Mouse (Mus musculus) kidney, adult 11 months (tissue): ENCODE results near the gene Wdr5.

Experiments
- DNase-seq: peaks from one replicate; pipeline ENCODE4 v3.0.0; 2022

The Wdr5 gene

DNA sequence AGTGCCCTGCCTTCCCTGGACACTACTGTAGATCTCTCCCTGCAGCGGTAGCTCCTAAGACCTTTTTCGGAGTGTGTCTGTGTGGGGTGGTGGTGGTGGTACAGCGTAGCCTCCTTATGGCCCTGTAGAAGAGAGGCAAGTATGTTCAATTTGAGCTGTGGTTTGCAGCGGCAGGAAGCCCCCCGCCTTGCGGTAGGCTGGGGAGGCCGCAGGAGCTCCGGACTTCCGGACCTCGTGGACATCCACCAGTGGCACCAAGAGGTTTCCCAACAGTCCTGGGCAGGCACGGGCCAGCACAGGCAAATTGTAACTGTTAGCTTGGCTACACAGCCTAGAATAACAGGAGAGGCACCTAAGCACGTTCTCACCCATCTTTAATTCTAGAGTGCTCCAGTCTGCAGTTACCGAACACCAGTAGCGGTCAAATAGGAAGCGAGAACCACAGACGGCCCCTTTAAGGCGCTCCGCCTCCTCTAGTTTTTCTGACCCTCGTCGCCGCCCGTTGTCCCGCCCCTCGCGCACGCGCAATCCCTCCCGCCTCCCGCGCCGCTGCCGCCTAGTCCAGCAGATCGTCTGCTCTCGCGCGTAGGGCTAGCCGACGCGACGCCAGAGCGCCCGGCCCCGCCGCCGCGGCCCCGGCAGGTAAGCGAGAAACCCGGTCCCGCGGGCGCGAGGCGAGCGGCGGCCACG, at the start of gene Wdr5:
Wdr5 (plus strand) TSS at position 519 of the 690 bp plus-strand sequence.
- DNase-seq: peak; percentile 92

DNA sequence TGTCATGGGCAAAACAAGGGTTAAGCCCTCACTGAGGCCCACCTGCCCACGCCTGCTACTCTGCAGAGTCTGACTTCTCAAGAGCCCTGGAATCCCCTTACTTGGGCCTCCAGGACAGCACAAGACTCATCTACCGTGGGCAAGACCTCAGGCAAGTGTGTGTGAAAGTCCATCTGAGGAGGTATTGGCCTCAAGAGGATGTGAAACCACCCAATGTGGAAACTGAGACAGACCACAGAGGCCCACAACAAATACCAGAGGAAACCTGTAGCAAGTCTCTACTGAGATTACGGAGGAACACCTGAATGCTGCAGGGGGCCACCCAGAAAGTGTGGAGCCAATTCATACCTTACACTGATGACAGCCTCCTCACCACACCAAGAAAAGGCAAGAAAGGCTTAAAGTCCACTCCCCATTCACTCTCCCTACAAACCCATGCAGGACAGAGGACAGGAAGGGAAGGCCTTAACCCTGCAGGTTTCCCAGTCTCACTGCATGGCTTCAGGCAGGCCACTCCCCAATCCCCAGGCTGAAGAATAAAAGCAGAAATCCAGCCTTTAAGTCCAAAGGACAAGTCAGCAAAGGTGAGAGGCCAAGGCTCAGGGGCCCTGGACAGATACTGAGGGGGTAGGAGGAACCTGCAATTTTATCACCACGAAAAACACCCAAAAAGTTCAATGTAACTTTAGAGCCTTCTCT, 45.5 kb upstream of the Wdr5 start:
- no peak for DNase-seq

DNA sequence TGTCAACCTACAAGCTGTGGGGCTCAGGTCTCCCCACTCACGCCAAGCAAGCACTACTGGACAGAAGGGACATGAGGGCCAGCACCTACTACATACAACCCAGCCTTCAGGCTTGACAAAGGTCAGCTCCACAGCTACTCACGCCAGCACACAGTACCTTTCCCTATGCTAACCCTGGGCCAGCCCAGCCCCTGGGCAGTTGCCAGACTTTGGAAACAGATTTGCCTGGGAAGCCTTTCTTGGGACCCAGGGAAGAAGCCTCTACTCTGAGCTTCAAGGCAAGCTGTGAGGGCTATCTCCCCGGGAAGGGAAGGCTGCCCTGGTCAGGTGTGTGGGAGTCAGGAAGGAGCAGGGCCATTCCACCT, 45.0 kb upstream of the Wdr5 start:
- peak; percentile 57 for DNase-seq

DNA sequence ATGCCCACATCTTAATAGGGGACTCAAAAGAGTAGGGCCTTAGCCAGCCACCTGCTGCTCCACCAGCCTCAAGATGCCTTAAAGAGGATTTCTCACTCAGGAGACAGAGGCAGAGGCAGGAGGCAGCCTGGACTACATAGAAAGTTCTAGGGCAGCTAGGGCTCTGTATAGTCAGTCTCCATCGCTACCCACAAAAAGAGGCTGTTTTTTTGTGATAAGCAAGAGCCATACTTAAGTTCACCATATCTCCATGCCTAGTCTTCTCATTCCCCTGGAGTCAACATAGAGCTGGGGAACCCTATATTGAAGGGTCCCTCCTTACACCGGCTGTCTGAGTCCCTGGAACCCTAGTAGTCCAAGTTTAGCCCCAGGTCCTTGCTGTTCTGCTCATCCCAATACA, 44.4 kb upstream of the Wdr5 start:
- no peak for DNase-seq

DNA sequence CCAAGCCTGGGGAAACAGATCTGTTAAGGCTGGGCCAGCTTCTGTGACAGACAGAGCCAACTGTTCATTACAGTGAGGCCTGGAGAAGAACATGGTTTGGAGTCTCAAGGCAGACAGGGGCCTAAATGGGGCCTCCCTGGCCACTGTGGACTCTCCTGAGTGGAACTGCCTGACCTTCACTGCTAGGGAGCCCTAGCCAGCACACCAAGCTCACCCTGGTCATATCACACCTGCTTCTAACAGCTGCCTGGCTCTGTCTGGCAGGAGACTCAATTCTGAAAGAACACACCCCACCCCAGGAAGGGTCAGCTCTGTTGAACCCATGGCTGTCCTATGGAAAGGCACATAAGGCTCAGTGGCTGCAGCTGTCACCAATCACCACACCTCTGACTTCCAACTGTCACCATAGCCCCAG, 43.8 kb upstream of the Wdr5 start:
- no peak for DNase-seq

DNA sequence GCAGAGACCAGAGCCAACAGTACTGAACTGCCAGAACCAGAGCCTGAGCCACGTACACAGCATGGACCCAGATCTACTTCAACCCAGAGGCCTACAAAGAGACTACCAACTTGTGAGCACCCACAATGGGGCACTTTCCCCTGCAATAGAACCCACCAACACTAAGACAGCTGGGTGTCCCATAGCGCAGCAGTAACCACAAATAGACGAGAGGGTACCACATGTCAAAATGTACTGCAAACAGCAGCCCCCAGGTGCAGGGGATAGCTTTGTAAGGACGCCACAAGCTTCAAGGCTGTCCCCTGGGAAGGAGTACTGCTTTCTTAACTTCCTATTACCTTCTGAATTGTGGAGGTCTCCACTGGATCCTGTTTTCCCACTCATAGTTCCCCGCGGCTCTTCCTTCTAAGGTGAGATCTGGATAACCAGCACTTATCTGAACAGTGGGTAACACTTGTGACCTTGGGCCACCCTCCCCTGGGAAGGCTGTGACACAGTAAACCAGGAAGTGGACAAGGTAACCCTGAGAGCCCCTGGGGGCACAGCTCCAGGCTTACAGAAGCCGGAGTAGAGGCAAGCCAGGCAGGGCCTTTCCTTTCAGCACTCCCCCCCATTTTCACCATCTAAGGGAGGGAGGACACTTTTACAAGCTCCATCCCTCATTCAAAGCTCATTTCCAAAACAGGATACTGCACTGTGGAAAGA, 41.7 kb upstream of the Wdr5 start:
- no peak for DNase-seq

DNA sequence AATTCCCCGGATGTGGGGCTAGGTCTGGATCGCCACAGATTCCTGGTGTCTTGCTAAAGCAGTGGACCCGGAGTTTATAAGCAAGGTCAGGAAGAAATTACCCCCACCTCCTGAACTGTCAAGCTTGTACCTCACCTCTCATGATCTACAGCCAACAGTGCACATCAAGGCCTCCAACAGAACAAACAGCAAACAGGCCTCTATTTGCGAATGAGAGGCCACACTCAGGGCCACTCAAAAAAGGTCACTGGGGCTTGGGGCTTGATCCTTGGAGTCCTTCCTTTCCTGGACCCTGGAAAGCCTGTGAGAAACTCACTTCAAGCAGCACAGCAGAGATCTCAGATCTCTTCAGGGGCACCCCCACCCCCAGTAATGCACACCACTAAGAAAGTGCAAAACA, 41.0 kb upstream of the Wdr5 start:
- no peak for DNase-seq

DNA sequence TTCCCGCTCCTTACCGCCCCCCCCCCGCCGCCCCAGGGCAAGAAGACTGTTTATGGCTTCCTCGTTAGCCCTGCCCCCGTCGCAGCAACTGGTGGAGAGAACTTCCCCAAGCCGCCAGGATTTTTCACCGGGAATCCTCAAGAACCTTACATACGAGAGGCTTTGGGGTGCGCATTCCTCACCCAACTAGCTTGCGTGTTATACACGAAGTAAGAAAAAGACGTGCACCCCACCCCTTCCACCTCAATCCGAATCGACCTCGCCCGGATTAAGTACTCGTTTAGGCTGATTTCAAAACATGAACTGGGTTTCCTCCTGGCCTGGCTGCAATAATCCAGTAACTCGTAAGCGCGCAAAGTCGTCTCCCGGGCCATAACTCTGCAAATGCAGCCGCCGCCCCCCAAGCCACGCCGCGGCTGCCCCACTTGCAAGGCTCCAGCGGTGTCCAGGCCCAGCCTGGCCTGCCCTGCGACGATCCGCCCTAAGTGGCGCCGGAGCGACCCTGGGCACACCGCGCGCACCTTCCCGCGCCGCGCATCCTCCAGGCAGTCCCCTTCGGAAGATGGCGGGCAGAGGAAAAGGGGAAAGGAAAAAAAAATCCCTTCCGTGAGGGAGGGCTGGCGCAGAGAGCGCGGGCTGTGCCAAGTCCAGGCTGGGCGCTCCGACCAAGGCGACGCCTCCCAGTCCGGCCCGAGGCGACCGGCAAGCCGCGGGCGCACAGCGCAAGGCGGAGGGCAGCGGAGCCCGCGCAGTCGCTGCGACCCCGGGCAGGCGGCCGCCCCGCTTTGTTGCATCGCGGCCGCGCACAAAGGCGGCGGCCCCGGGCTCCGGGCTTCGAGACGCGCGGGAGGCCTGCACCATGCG, 40.1 kb upstream of the Wdr5 start:
- peak; percentile 46 for DNase-seq

DNA sequence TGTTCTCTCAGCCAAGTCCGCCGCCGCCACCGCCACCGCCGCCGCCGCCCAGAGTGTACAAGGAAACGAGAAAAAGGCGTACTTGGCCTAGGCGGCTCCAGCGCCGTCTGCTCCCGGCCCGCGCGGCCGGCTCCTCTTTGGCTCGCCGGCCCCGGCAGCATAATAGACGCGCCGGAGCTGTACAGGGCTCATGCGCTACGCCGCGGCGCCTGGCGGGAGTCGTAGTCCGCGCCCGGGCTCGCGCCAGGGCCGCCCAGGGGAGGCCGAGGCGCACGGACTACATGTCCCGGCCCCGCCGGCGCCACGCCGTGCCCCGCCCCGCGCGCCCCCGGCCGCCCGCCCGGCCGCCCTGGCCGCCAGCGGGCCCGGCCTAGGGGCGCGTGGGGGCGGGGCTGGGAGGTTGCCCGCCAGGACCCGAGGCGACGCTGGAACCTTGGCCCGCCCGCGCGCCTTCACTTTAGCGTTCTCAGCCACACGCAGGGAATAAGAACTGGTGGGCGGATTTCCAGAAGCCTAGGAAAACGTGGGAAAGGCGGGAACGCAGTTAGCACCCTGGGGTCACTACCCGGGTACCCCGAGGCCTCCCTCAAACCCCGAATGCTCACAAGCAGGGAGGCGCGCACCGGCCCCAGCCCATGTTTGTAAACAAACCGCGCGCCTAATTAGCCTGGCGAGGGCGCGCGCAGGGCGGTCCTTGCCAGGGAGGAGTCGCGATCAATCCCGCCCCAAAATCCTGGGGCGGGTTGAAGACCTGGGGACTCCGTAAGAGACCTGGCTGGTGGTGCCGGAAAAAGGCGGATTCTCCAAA, 39.3 kb upstream of the Wdr5 start:
- peak; percentile 94 for DNase-seq

DNA sequence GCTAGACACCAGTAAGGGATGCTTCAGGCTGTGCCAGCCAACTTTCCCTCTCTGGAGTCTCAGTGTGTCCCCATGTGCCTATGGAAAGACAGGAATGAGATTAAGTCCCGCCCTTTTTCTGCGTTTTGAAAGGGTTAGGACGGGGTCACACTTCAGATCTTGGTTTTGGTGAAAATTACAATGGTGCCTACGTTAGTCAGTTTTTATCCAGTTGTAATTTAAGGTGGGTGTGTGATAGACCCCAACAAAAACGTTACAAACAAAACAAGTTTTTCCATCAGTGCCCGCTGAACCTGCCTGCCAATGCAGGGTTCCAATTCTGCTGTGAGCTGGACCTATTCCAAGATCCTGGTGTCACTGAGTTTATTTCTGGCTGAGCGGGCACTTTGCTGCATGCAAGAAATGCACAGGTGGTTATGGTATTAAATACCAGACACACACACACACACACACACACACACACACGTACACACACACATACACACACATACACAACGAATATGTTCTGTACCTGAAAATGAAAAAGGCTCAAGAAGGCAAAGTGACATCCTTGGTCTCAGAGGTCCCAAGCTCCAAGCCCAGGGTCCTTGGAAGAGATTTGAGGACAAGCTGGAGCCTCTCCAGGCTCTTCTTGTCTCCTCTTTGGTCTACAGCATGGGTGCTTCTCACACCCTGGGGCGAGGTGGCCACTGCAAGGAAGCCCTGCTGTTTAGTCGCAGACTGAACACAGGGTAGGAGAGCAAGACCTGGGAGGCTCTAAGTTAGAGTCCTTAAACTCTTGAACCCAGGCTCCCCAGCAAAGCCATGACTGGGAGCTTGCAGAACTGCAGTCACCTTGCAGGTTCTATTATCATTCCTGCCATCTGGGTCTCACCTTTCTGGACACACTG, 38.4 kb upstream of the Wdr5 start:
- DNase-seq: peak; percentile 44

DNA sequence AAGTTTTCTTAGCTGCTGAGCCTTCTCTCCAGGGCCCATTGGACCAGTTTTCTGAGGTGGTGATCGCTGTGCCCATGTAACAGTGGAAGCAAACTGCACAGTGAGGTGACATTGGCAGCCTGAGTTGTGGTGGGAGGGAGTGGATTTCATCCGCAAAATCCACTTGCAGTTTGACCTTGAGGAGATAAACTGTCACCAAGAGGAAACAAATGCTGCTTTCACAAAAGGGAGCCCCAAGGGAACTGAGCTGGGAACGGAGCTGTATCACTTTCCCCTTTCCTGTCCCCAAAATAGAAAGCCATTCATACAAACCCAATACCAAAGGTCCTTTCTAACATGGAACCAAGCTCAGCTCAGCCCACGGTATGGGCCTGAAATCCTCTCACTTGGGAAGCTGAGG, 35.1 kb upstream of the Wdr5 start:
- no peak for DNase-seq

DNA sequence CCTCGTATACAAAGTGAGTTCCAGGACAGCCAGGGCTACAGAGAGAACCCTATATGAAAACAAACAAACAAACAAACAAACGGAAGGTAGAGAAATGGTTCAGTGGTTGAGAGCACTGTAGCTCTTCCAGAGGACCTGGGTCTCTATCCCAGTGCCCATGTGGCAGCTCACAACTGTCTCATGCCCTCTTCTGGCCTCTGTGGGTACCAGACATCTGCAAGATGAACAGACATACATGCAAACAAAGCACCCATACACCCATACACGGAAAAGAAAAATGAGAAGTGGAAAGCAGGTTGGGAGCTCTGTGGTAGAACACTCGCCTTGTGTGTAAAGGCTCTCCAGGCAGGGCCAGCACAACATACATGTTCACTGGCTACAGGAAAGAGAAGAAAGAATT, 34.6 kb upstream of the Wdr5 start:
- no peak for DNase-seq

DNA sequence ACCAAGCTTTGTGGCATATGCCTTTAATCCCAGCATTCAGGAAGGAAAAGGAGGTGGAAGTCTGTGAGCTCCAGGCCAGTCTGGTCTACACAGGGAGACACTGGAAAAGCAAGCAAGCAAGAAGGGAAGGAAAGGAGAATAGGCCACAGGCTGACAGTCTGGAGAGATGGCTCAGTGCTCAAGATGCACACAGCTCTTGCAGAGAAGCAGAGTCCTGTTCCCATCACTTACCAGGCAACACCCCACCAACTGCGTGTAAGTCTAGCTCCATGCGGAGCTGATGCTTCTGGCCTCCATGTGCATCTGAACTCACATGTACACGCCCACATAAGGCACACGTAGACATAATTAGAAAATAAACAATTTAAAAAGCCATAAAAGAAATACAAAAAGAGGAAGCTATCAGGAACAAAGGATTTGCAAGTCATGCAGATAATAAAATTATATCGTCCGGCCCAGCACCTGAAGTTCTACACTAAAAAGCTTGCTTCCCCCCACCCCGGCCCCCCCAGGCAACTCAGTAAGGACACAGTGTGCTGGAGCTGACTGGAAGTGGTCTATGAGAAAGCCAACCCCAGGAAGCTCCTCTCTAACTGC, 32.6 kb upstream of the Wdr5 start:
- no peak for DNase-seq

DNA sequence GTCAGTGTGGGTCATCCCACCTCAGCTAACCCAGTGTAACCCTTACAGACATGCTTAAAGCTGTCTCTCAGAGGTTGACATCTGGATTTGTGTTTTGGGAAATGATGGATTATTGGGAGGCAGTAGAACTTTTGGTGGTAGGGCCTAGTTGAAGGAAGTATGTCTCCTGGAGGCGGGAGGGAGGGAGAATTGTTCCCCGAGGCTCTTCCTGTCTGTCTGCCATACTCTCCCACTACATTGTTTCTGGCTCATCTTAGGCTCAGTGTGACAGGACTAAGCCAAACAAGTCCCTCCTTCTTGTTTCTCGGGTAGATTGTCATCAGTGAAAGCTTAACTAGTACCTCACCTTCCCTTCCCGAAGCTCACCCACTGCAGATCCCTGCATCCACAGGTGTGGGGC, 28.2 kb upstream of the Wdr5 start:
- no peak for DNase-seq

DNA sequence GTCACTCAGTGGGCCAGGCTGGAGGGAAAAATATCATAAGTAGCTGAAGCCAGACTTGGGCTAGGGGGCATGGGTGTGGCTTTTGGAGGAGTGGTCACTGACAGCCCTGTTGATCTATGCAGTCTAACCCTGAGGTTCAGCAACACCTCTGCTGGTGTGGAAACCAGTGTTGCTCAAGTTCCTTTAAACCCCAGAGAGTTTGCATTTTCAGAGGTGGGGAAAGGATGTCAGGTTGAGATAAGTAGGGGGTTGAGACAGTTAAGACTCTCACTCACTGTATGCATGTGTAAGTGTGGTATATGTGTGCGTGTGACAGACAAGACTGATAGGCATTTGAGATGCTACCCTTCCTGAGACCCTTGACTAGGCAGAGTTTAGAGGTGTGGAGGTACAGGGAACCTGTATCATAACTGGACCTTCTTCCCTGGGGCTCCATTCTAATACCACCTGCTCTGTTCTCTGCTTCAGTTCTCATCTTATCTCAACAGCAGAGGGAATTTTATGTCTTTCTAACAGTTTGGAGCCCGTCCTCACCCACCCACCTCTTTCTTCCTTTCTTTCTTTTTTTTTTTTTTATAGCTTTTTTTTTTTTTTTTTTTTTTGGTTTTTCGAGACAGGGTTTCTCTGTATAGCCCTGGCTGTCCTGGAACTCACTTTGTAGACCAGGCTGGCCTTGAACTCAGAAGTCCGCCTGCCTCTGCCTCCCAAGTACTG, 27.5 kb upstream of the Wdr5 start:
- no peak for DNase-seq

DNA sequence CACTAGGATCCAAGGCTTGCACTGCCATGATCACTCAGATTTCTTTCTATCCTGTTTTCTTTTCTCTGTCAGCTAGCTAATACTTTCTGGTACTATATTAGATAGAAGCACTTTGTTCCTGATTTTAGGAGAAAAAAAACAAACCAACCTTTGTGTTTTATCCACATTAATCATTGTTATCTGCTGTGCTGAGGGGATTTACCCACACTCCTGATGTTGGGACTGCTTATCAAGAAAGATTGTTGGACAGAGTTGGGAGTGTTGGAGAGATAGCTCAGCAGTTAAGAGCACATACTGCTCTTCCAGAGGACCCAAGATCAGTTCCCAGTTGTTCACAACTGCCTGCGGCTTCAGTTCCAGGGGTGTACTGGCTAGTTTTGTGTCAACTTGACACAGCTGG, 26.6 kb upstream of the Wdr5 start:
- no peak for DNase-seq

DNA sequence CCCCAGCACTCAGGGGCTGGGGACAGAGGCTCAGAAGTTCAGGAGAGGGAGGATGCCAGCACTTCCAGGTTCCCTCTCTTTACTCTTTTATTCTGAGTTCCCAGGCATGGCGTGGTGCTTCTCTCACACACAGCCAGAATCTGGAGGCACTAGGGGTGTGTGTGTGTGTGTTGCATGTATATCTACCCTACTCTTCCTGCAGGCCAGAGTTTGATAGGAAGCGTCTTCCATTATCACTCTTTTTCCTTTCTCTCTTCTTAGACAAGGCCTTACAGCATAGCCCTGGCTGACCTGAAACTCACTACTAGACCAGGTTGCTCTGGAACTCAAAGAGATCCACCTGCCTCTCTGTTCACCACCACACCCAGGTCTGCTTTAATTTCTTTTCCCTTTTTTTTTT, 24.0 kb upstream of the Wdr5 start:
- no peak for DNase-seq

DNA sequence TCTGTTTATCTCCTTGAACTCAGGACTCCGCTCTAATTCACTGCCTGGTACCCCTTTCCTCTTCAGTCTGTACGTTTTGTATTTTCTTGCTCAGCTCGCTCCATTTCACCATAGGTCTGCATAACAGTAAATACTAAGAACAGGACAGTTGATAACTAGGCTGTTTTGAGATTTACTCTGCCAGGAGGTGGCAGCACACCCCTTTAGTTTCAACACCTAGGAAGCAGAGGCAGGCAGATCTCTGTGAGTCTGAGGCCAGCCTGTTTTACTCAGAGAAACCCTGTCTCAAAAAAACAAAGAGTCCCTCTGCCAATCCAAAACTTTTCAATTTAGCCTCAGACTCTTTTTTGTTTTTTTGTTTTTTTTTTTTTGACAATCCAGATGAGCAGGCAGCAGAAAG, 21.0 kb upstream of the Wdr5 start:
- DNase-seq: no peak

DNA sequence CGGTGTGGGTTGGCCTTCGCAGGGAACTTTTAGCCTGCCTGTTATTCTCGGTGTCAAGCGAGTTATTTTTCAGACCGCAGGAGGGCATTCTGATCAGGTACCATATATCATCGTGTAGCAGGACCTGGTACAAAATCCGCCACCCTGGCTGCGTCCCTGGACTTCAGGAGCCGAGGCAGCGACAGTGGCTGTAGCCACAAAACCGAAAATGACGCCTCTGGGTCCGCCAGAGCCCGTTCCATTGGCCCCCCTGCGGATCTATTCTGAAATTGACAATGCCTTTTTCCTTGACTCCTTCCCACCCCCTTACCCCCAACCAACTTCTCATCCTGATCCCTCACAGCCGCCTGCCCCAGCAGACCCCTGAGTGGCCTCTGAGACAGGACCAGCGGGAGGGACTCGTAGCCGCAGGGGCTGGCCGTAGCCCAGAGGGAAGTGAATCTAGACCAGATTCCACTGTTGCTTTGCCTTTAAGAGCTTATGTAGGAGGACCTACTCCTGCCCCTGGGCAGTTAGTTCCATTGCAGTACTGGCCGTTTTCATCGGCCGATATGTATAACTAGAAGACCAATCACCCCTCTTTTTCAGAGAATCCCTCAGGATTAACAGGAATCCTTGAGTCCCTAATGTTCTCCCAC, 18.4 kb upstream of the Wdr5 start:
- DNase-seq: no peak
